Mouse (Mus musculus): ENCODE results near the gene Pacsin1. TPM values are rescaled to one million over a fixed set of nuclear protein-coding genes. Genes with fewer than 3 reads are reported as not detected.
A peak's percentile ranks its signal among the peaks of the same experiment; 100 is the strongest.

Pacsin1 gene
- polyA plus RNA-seq, 1 experiment from 2014 or later = 1.2 TPM

DNA sequence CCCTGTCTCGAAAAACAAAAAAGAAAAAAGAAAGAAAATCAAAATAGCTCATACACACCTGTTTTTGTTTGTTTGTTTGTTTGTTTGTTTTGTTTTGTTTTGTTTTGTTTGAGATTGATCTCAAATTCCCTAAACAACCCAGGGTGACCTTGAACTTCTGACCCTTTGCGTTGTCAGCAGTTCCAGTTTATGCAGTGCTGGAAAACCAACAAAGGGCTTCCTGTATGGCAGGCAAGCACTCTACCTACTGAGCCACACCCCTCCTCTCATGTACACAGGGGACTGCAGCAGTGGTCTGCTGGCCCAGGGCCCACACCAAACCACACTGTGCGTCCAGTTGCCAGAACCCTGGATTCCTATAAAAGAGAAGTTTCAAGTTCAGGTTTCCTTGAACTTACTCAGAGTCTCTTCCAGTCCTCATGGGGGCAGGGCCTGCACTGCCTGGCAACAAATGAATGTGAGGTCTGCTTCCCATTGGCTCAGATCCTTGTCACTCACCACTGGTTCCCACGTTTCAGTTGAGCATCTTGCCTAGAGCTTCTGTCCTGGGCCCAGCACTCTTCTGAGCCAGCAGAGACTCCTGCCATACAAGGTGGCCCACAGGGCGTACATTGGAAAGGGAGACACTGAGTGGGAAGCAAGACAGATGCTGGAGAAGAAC lies 48.8 kb downstream of the Pacsin1 start:
- Histone ChIP-seq H3K9me3 (replicated peaks; ENCODE audit: control insufficient read depth, low read length) (peaks cover 5% of the 10 kb centered on the region; the same call in 1 of the 2 replicates), H3K27ac (ENCODE audit: low read length) (no peak overlapping the region), H3K4me1 (ENCODE audit: control insufficient read depth, insufficient read depth, low read length) (peaks cover 5% of the 10 kb centered on the region), H3K27me3 (ENCODE audit: control insufficient read depth, insufficient read depth, low read length) (no peaks in the 10 kb centered on the region), H3K4me2 (ENCODE audit: low read depth, low read length) (no peak overlapping the region), H3K9ac (ENCODE audit: low read length) (no peak overlapping the region), H3K36me3 (ENCODE audit: control insufficient read depth, insufficient read depth, low read length) (no peaks in the 10 kb centered on the region), H3K4me3 (replicated peaks; ENCODE audit: low read length) (no peak overlapping the region)
- no peak for ATAC-seq (ENCODE audit: insufficient read depth, low FRiP score)
- WGBS = 56% methylated on average over 5 of the region's 5 CpGs

DNA sequence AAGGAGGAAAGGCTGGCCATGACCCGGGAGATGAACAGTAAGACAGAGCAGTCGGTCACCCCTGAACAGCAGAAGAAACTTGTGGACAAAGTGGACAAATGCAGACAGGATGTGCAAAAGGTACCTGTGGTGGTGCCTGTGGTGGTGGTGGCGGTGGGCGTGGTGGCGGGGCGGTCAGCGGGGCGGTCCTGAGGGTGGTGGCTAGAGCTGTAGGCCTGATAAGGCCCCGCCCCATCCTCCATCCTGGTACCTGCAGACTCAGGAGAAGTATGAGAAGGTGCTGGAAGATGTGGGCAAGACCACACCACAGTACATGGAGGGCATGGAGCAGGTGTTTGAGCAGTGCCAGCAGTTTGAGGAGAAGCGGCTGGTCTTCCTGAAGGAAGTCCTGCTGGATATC lies 50.4 kb downstream of the Pacsin1 start:
- Histone ChIP-seq H3K36me3 (ENCODE audit: control insufficient read depth, insufficient read depth, low read length) (no peaks in the 10 kb centered on the region), H3K27ac (ENCODE audit: low read length) (no peak overlapping the region), H3K27me3 (ENCODE audit: control insufficient read depth, insufficient read depth, low read length) (no peaks in the 10 kb centered on the region), H3K4me2 (ENCODE audit: low read depth, low read length) (no peak overlapping the region), H3K4me3 (replicated peaks; ENCODE audit: low read length) (no peak overlapping the region), H3K9ac (ENCODE audit: low read length) (no peak overlapping the region), H3K4me1 (ENCODE audit: control insufficient read depth, insufficient read depth, low read length) (peaks cover 5% of the 10 kb centered on the region), H3K9me3 (replicated peaks; ENCODE audit: control insufficient read depth, low read length) (no peaks in the 10 kb centered on the region)
- ATAC-seq (ENCODE audit: insufficient read depth, low FRiP score) = peak; percentile 41; the same call in 1 of the 2 replicates
- 42% methylated on average over 10 of the region's 10 CpGs for WGBS

DNA sequence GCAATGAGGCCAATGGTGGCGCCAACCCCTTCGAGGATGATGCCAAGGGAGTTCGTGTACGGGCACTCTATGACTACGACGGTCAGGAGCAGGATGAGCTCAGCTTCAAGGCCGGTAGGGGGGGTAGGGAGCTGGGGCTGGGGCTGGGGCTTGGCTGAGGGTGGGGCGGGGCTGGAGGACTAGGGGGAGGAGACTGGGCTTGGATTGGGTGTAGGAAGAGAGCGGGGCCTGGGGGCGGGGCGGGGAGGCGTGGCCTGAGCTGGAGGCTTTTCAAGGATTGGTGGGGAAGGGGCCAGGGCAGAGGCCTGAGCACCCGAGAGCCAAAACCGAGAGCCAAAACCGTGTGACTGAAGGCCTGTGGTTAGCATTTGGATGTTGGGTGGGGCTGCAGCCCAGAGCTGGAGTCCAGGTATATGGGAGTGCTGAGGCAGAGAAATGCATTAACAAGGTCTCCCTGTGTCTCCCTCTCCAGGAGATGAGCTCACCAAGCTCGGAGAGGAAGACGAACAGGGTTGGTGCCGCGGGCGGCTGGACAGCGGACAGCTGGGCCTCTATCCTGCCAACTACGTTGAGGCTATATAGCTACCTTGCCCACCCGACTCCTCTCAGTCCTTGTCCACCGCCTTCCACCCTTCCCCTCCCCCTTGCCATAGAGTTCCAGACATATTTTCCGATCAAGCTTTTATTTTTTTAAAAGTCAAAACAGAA lies 52.8 kb downstream of the Pacsin1 start:
- Histone ChIP-seq H3K4me1 (ENCODE audit: control insufficient read depth, insufficient read depth, low read length) (peaks cover 12% of the 10 kb centered on the region), H3K9ac (ENCODE audit: low read length) (peak overlapping the region; percentile 57), H3K4me2 (ENCODE audit: low read depth, low read length) (peak overlapping the region; percentile 60), H3K27ac (ENCODE audit: low read length) (peak overlapping the region; percentile 15; the same call in 1 of the 2 replicates), H3K4me3 (replicated peaks; ENCODE audit: low read length) (peak overlapping the region; percentile 41), H3K27me3 (ENCODE audit: control insufficient read depth, insufficient read depth, low read length) (no peaks in the 10 kb centered on the region), H3K36me3 (ENCODE audit: control insufficient read depth, insufficient read depth, low read length) (no peaks in the 10 kb centered on the region), H3K9me3 (replicated peaks; ENCODE audit: control insufficient read depth, low read length) (no peaks in the 10 kb centered on the region)
- WGBS = 3% methylated on average over 25 of the region's 25 CpGs
- ATAC-seq (ENCODE audit: insufficient read depth, low FRiP score) = peak; percentile 89

DNA sequence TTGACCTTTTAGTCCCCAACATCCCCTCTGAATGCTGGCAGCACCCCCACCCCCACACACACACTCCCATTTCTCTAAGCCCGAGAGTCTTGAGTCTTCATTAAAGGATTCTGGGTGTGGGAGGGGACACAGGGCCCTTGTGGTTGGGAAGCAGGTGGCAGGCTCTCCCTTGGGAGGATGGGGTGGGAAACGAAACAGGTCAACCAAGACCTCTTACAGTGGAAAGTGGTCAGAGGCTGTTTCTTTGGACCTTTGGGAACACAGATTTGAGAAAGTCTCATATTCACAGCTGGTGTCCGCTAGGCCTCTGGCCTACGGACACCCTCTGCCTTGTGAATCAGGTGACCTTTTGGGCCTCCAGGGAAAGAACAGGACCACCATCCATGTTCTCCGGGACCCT lies 54.3 kb downstream of the Pacsin1 start:
- no peaks in the 10 kb centered on the region for H3K27me3 ChIP-seq (ENCODE audit: control insufficient read depth, insufficient read depth, low read length)
- H3K9ac ChIP-seq (ENCODE audit: low read length) = no peak overlapping the region
- WGBS = 77% methylated on average over 5 of the region's 5 CpGs
- H3K4me3 ChIP-seq (replicated peaks; ENCODE audit: low read length) = no peak overlapping the region
- no peak overlapping the region for H3K27ac ChIP-seq (ENCODE audit: low read length)
- no peaks in the 10 kb centered on the region for H3K36me3 ChIP-seq (ENCODE audit: control insufficient read depth, insufficient read depth, low read length)
- H3K4me1 ChIP-seq (ENCODE audit: control insufficient read depth, insufficient read depth, low read length) = peaks cover 12% of the 10 kb centered on the region
- no peak for ATAC-seq (ENCODE audit: insufficient read depth, low FRiP score)
- H3K9me3 ChIP-seq (replicated peaks; ENCODE audit: control insufficient read depth, low read length) = no peaks in the 10 kb centered on the region
- H3K4me2 ChIP-seq (ENCODE audit: low read depth, low read length) = no peak overlapping the region

DNA sequence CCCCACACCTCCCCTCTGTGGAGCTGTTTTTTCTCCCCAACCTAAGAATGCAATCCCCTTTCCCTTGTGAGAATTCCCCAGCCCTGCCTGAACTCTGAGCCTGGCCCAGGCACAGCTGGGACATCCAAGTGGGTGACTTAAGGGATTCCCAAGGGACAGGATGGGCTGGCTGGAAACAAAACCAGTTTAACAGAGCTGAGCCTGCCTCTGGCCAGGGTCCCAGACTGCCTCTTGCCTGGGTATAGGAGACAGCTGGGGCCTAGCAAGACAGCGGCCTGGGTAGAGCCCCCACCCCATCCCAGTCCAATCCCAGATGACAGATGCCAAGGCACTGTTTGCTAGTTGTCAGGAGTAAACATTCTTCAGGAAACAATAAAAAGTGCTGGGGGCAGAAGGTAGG lies 57.5 kb downstream of the Pacsin1 start:
- H3K27ac ChIP-seq (ENCODE audit: low read length) = no peak overlapping the region
- H3K9me3 ChIP-seq (replicated peaks; ENCODE audit: control insufficient read depth, low read length) = no peaks in the 10 kb centered on the region
- no peak overlapping the region for H3K4me3 ChIP-seq (replicated peaks; ENCODE audit: low read length)
- H3K9ac ChIP-seq (ENCODE audit: low read length) = 0 out of 2 replicates have a peak overlapping the region, but pooled peaks have one; percentile 19
- peaks cover 21% of the 10 kb centered on the region for H3K4me1 ChIP-seq (ENCODE audit: control insufficient read depth, insufficient read depth, low read length)
- WGBS = 50% methylated on average over 1 of the region's 1 CpGs
- no peaks in the 10 kb centered on the region for H3K27me3 ChIP-seq (ENCODE audit: control insufficient read depth, insufficient read depth, low read length)
- H3K4me2 ChIP-seq (ENCODE audit: low read depth, low read length) = no peak overlapping the region
- no peak for ATAC-seq (ENCODE audit: insufficient read depth, low FRiP score)
- H3K36me3 ChIP-seq (ENCODE audit: control insufficient read depth, insufficient read depth, low read length) = no peaks in the 10 kb centered on the region

DNA sequence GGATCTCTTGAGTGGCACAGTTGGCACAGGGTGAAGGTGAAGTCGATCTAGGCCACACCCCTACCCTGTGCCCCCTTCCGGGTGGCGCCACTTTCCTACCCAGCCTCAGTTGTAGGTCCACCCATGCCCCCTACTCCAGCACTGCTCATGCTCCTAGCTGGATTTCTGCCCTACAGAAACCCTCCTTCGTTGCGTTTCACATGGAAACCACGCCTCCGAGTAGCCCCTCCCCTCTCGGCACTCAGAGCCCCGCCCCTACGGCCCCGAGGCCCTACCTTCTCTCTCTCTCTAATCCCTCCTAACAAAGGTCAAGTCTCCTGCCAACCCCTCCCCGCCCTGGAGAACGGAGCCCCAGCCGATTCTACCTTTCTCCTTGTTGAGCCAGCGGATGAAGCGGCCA lies 61.5 kb downstream of the Pacsin1 start:
- Histone ChIP-seq H3K9ac (ENCODE audit: low read length) (peak overlapping the region; percentile 50; the same call in 1 of the 2 replicates), H3K9me3 (replicated peaks; ENCODE audit: control insufficient read depth, low read length) (no peaks in the 10 kb centered on the region), H3K4me1 (ENCODE audit: control insufficient read depth, insufficient read depth, low read length) (peaks cover 23% of the 10 kb centered on the region), H3K27ac (ENCODE audit: low read length) (no peak overlapping the region), H3K4me2 (ENCODE audit: low read depth, low read length) (peak overlapping the region; percentile 46), H3K4me3 (replicated peaks; ENCODE audit: low read length) (peak overlapping the region; percentile 31), H3K27me3 (ENCODE audit: control insufficient read depth, insufficient read depth, low read length) (no peaks in the 10 kb centered on the region), H3K36me3 (ENCODE audit: control insufficient read depth, insufficient read depth, low read length) (no peaks in the 10 kb centered on the region)
- WGBS = 6% methylated on average over 16 of the region's 16 CpGs
- ATAC-seq (ENCODE audit: insufficient read depth, low FRiP score) = peak; percentile 30; the same call in 1 of the 2 replicates

DNA sequence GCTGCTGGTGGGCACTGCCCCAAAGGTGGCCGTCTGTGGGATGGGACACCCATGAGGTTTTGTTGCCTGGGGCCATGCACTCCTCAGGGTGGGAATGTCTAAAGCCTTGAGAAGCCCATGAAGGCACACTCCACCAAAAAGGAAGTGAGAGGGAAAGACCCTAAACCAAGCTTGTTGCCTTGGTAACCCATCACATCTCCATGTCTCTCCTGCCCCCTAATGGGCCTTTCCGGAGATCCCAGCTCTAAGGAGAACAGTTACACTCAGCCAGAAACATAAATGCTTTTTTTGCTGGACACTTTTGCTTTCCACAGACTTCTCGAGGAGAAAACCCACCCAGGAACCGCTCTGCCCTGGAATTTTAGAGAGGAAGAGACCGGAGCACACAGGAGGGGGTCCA lies 62.9 kb downstream of the Pacsin1 start:
- H3K27ac ChIP-seq (ENCODE audit: low read length) = no peak overlapping the region
- H3K9me3 ChIP-seq (replicated peaks; ENCODE audit: control insufficient read depth, low read length) = no peaks in the 10 kb centered on the region
- H3K9ac ChIP-seq (ENCODE audit: low read length) = no peak overlapping the region
- H3K4me2 ChIP-seq (ENCODE audit: low read depth, low read length) = no peak overlapping the region
- H3K36me3 ChIP-seq (ENCODE audit: control insufficient read depth, insufficient read depth, low read length) = no peaks in the 10 kb centered on the region
- no peak for ATAC-seq (ENCODE audit: insufficient read depth, low FRiP score)
- WGBS = 68% methylated on average over 5 of the region's 5 CpGs
- peaks cover 15% of the 10 kb centered on the region for H3K4me1 ChIP-seq (ENCODE audit: control insufficient read depth, insufficient read depth, low read length)
- no peak overlapping the region for H3K4me3 ChIP-seq (replicated peaks; ENCODE audit: low read length)
- no peaks in the 10 kb centered on the region for H3K27me3 ChIP-seq (ENCODE audit: control insufficient read depth, insufficient read depth, low read length)

DNA sequence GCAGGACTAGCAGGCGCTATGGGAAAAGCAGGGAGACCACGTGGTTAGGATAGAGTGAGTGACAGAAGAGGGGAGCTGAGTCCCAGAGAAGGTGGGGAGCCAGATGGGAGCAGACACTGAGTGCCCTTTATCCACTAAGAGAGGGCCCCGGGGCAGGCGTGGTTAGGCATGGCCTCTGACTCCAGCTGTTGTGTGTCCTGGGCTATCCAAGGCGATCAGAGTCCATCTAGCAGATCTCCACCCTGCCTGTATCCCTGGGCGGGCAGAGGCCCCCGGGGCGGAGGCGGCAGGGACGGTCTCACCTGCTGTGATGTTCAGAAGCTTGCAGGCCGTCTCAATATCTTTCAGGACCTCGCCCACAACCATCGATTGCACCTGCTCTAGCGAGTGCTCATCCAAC lies 64.4 kb downstream of the Pacsin1 start:
- Histone ChIP-seq H3K36me3 (ENCODE audit: control insufficient read depth, insufficient read depth, low read length) (no peaks in the 10 kb centered on the region), H3K27ac (ENCODE audit: low read length) (no peak overlapping the region), H3K4me3 (replicated peaks; ENCODE audit: low read length) (no peak overlapping the region), H3K9me3 (replicated peaks; ENCODE audit: control insufficient read depth, low read length) (no peaks in the 10 kb centered on the region), H3K9ac (ENCODE audit: low read length) (no peak overlapping the region), H3K27me3 (ENCODE audit: control insufficient read depth, insufficient read depth, low read length) (no peaks in the 10 kb centered on the region), H3K4me2 (ENCODE audit: low read depth, low read length) (no peak overlapping the region), H3K4me1 (ENCODE audit: control insufficient read depth, insufficient read depth, low read length) (peaks cover 15% of the 10 kb centered on the region)
- no peak for ATAC-seq (ENCODE audit: insufficient read depth, low FRiP score)
- WGBS = 61% methylated on average over 14 of the region's 14 CpGs

DNA sequence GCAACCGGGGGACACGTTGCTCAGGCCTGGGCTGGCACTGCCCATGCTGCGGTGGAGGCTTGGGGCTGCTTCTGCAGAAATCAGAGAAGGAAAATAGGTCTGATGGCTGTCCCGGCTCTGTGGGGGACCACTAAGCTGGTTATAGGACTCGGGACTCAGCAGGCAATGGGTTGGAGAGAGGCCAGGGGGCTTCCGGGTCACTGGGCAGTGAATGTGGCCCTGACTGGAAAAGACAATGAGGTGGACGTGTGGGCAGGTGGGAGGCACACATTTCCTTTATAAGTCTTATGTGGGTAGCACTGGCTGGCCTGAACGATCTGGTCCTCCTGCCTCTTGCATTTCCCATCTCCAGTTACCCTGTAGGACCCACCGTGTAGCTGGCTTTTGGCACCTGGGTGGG lies 65.0 kb downstream of the Pacsin1 start:
- Histone ChIP-seq H3K4me3 (replicated peaks; ENCODE audit: low read length) (no peak overlapping the region), H3K9ac (ENCODE audit: low read length) (no peak overlapping the region), H3K27ac (ENCODE audit: low read length) (no peak overlapping the region; the same call in 1 of the 2 replicates), H3K27me3 (ENCODE audit: control insufficient read depth, insufficient read depth, low read length) (no peaks in the 10 kb centered on the region), H3K36me3 (ENCODE audit: control insufficient read depth, insufficient read depth, low read length) (no peaks in the 10 kb centered on the region), H3K9me3 (replicated peaks; ENCODE audit: control insufficient read depth, low read length) (no peaks in the 10 kb centered on the region), H3K4me1 (ENCODE audit: control insufficient read depth, insufficient read depth, low read length) (peaks cover 21% of the 10 kb centered on the region), H3K4me2 (ENCODE audit: low read depth, low read length) (no peak overlapping the region)
- no peak for ATAC-seq (ENCODE audit: insufficient read depth, low FRiP score)
- 64% methylated on average over 9 of the region's 9 CpGs for WGBS
